ENCODE assay signal across 26 mouse cellular contexts in genomic region chr6:30439576-30439975, GRCm38 (mm10).
"Had no signal": no experiment of that assay in that cellular context is flagged by ENCODE, and none has a peak within 500 bp of the region (broad histone marks: within the 10 kb centered on the region; RNA-seq: fewer than 3 reads in every experiment).

No protein-coding gene starts in this region.

- H3K27me3 ChIP-seq: embryonic facial prominence, embryonic 12.5 days; embryonic facial prominence, embryonic 13.5 days; embryonic facial prominence, embryonic 15.5 days; forebrain, embryonic 12.5 days; forebrain, embryonic 13.5 days; forebrain, embryonic 15.5 days had no signal

- H3K9ac ChIP-seq: embryonic facial prominence, embryonic 12.5 days; embryonic facial prominence, embryonic 13.5 days; embryonic facial prominence, embryonic 15.5 days; forebrain, embryonic 12.5 days; forebrain, embryonic 13.5 days; forebrain, embryonic 15.5 days had no signal

- H3K4me3 ChIP-seq: embryonic facial prominence, embryonic 10.5 days; embryonic facial prominence, embryonic 12.5 days; embryonic facial prominence, embryonic 13.5 days; embryonic facial prominence, embryonic 15.5 days; erythroblast, embryonic 14.5 days; forebrain, embryonic 10.5 days; forebrain, embryonic 12.5 days; forebrain, embryonic 13.5 days; forebrain, embryonic 15.5 days; gastrocnemius, adult 2 months; heart, adult 2 months; heart, embryonic 10.5 days had no signal

- H3K4me1 ChIP-seq: embryonic facial prominence, embryonic 10.5 days; embryonic facial prominence, embryonic 13.5 days; embryonic facial prominence, embryonic 15.5 days; forebrain, embryonic 10.5 days; forebrain, embryonic 12.5 days; forebrain, embryonic 13.5 days; forebrain, embryonic 15.5 days had no signal

- H3K4me2 ChIP-seq: embryonic facial prominence, embryonic 12.5 days; embryonic facial prominence, embryonic 13.5 days; embryonic facial prominence, embryonic 15.5 days; forebrain, embryonic 12.5 days; forebrain, embryonic 13.5 days; forebrain, embryonic 15.5 days had no signal

- ATAC-seq: forebrain, embryonic 13.5 days; forebrain, embryonic 14.5 days; forebrain, embryonic 15.5 days; forebrain, embryonic 16.5 days had no signal

- DNase-seq: cerebellum, adult 8-10 months; cerebellum, adult 9-10 months; cerebellum, adult 9-11 months; cerebellum, postnatal 14 days; cerebellum, postnatal 25 days; cerebellum, postnatal 36 days; embryo, embryonic 11 days; gastrocnemius, adult 2 months; gastrocnemius, postnatal 10 days; gastrocnemius, postnatal 14 days; gastrocnemius, postnatal 25 days; gastrocnemius, postnatal 36 days; heart, adult 18-20 months; heart, adult 2 months had no signal

- H3K9me3 ChIP-seq: embryonic facial prominence, embryonic 10.5 days; embryonic facial prominence, embryonic 12.5 days; embryonic facial prominence, embryonic 13.5 days; embryonic facial prominence, embryonic 15.5 days; forebrain, embryonic 10.5 days; forebrain, embryonic 12.5 days; forebrain, embryonic 13.5 days; forebrain, embryonic 15.5 days; heart, embryonic 10.5 days had no signal

- H3K27ac ChIP-seq: embryonic facial prominence, embryonic 10.5 days; embryonic facial prominence, embryonic 12.5 days; embryonic facial prominence, embryonic 13.5 days; embryonic facial prominence, embryonic 15.5 days; forebrain, embryonic 10.5 days; forebrain, embryonic 12.5 days; forebrain, embryonic 13.5 days; forebrain, embryonic 15.5 days; gastrocnemius, adult 2 months; heart, adult 2 months; heart, embryonic 10.5 days had no signal
